Mouse (Mus musculus) small intestine, adult 2 months (tissue): ENCODE data around the gene Cmtm6.

Experiments used
- CTCF ChIP-seq: fragments of 200-500 bp; IDR thresholded peaks from 2 replicates; pipeline ENCODE4 v1.5.1; 2012; ENCODE audit warnings: low read depth, mild to moderate bottlenecking, control low read depth, inconsistent platforms, low read length, moderate library complexity, mixed read lengths; ENCODE audit not compliant: insufficient replicate concordance, insufficient read length; ENCODE audit errors: extremely low read depth
- POLR2A ChIP-seq: fragments of 200-500 bp; IDR thresholded peaks from 2 replicates; pipeline ENCODE4 v1.6.1; 2012; ENCODE audit warnings: low read depth, mild to moderate bottlenecking, control low read depth, inconsistent platforms, low read length, moderate library complexity

DNA sequence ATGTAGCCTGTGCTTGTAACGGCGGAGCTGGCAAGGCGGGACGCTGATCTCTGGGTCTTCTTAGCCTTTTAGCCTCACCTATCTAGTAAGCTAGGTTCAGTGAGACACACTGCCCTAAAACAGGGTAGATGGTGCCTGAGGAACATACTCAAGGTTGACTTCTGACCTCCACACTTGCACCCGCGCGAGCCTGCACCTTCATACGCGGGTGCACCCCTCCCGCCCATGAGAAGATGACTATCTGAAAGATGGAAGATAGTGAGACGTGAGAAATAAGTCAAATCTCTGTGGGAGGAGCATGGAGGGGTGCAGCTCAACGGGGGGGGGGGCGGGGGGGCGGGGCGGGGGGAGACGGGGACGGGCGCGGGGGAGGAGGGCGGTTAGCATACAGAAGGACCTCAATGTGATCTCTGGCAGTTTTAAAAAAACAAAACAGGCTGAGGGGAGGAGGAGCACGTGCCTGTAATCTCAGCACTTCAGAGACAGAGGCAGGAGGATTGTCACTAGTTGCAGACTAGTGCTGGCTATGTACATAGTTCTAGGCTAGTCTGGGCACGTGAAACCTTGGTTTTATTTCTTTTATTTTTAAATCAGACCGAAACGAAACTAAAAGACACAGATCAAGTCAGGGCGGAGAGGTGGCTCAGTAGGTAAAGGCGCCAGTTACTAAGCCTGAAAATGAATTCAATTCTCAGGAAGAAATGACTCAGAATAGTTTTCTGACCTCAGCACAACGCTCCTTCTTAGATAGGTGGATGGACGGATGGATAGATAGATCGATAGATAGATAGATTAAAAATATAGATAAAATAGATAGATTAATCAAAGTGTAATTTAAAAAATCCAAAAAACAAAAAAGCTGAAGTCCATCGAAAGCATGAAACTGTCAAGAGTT lies 758 bp upstream of the Cmtm6 start:
- TF ChIP-seq CTCF (no peak), POLR2A (no peak)
